Mouse (Mus musculus) Muller cell, postnatal 12 days (primary cell): ENCODE measurements at regions not wholly inside any gene's neighbourhood (a gene's known extent, or its start where the extent isn't known, plus 50 kb on each side); places are given as distances from the start of the nearest gene placed in this dataset.

ENCODE experiments used
- DNase-seq: peaks from one replicate; pipeline ENCODE4 v3.0.0-alpha.2; 2015; ENCODE audit errors: inconsistent ontology term

GRCm38 (mm10) chr3:61064720-61065119 is 62.1 kb downstream of the P2ry1 start:
- no peak for DNase-seq

GRCm38 (mm10) chr3:61067067-61067466 is 64.5 kb downstream of the P2ry1 start:
- peak; percentile 92 for DNase-seq

- no peak for DNase-seq
Measured at GRCm38 (mm10) chr3:61068229-61068628, 65.6 kb downstream of the P2ry1 start.

- DNase-seq: no peak
Measured at GRCm38 (mm10) chr3:61071041-61071440, 68.4 kb downstream of the P2ry1 start.

- DNase-seq: peak; percentile 87
Measured at GRCm38 (mm10) chr3:61072330-61072729, 69.7 kb downstream of the P2ry1 start.

- DNase-seq: no peak
Measured at GRCm38 (mm10) chr3:61073103-61073502, 70.5 kb downstream of the P2ry1 start.

GRCm38 (mm10) chr3:61073806-61074205 is 71.2 kb downstream of the P2ry1 start:
- no peak for DNase-seq

GRCm38 (mm10) chr3:61075839-61076238 is 73.2 kb downstream of the P2ry1 start:
- no peak for DNase-seq

- DNase-seq: no peak
Measured at GRCm38 (mm10) chr3:61089931-61090330, 87.3 kb downstream of the P2ry1 start.

GRCm38 (mm10) chr3:61092031-61092430 is 89.4 kb downstream of the P2ry1 start:
- DNase-seq: no peak

GRCm38 (mm10) chr3:61116364-61116763 is 113.8 kb downstream of the P2ry1 start:
- DNase-seq: no peak

- DNase-seq: no peak
Measured at GRCm38 (mm10) chr3:61133096-61133495, 130.5 kb downstream of the P2ry1 start.

- DNase-seq: no peak
Measured at GRCm38 (mm10) chr3:61154087-61154486, 151.5 kb downstream of the P2ry1 start.

GRCm38 (mm10) chr3:61159811-61160210 is 157.2 kb downstream of the P2ry1 start:
- DNase-seq: no peak

- no peak for DNase-seq
Measured at GRCm38 (mm10) chr3:61161384-61161783, 158.8 kb downstream of the P2ry1 start.

- DNase-seq: peak; percentile 42
Measured at GRCm38 (mm10) chr3:61185789-61186188, 175.6 kb upstream of the Rap2b start.

- peak; percentile 81 for DNase-seq
Measured at GRCm38 (mm10) chr3:61188662-61189061, 172.8 kb upstream of the Rap2b start.

GRCm38 (mm10) chr3:61216562-61216961 is 144.9 kb upstream of the Rap2b start:
- DNase-seq: peak; percentile 94

GRCm38 (mm10) chr3:61224505-61224904 is 136.9 kb upstream of the Rap2b start:
- no peak for DNase-seq

- DNase-seq: peak; percentile 61
Measured at GRCm38 (mm10) chr3:61225054-61225453, 136.4 kb upstream of the Rap2b start.

- no peak for DNase-seq
Measured at GRCm38 (mm10) chr3:61241380-61241779, 120.1 kb upstream of the Rap2b start.

GRCm38 (mm10) chr3:61243876-61244527 is 117.4 kb upstream of the Rap2b start:
- DNase-seq: peak; percentile 45

- no peak for DNase-seq
Measured at GRCm38 (mm10) chr3:61246429-61246828, 115.0 kb upstream of the Rap2b start.

GRCm38 (mm10) chr3:61247344-61247743 is 114.1 kb upstream of the Rap2b start:
- peak; percentile 45 for DNase-seq
